Mouse (Mus musculus) hematopoietic stem cell, adult 5-6 weeks (primary cell): ENCODE data around the gene Nos1ap. TPM values are rescaled to one million over a fixed set of nuclear protein-coding genes. Genes with fewer than 3 reads are reported as not detected.

Experiments used
- ATAC-seq, 2 experiments: fragments of 125-278 bp in 1 of 2; replicated peaks in 1 of 2; 2 replicates each; pipeline ENCODE4 v1.8.0; 2016 to 2017; ENCODE audit warnings: inconsistent platforms in 2 of 2, mild to moderate bottlenecking in 2 of 2, moderate number of reproducible peaks in 2 of 2, low read depth in 1 of 2, moderate TSS enrichment in 1 of 2; ENCODE audit not compliant: low FRiP score in 2 of 2, poor library complexity in 2 of 2, severe bottlenecking in 2 of 2, insufficient read depth in 1 of 2, low TSS enrichment in 1 of 2
- total RNA-seq: library from RNA; stranded (forward); fragments of 172-1452, 232-1000 nt; gene quantifications from 2 replicates; pipeline ENCODE4 v1.2.3, GENCODE M21; 2017

Gene Nos1ap
- total RNA-seq, 1 experiment from 2014 or later, result 5.7 TPM

DNA sequence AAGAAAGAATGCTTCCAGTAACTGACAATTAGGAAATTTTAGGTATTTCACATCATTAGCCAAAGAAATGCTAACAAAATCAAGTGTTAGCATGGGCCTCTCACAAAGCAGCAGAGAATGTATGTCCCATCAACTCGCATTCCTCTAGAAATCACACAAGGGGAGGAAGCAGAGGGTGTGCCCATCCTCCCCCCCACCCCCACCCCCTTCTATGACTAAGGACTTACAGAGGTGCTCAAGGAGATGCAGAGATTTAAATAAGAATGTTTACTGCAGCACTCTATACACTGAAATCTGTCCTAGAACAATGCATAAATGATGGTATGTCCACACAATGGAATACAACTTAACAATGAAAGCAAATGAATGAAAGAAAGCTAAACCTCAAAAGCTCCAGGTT is 27.2 kb downstream of the Nos1ap start:
- ATAC-seq, result no peak

DNA sequence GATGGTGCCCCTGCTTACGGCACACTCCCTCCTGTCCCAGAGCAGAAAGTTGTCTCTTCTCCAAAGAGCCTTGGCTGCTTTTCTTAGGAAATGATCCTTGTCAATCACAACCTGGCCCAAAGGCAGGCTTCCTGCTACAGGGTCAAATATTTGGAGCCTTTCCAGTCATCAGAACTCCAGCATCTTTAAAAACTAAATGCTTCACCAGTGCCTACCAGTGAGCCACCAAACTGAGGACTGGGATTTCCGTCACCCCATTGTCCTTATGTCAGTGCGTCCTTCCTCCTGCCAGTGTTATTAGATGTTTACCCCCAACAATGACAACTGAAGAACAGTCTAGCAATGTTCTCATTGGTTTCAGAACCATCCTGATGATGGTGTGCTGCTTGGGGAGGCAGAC is 28.9 kb downstream of the Nos1ap start:
- ATAC-seq, result no peak

DNA sequence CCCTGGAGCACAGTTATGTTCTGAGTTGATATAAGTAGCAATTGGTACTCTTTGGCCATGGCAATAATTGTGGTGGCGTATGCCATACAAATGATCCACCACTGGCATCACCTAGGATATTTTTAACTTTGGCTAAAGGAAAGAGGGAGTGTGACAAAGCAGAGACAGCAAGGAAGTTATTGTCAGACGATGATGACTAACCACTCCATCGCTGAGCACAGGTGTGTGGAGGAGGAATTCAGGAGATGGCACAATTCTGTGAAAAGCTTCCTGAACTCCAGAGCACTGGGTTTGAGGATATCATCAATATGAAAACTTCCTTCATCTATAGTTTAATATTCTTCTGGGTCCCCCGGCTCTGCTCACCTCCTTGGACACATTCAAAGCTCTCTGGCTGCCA is 31.7 kb downstream of the Nos1ap start:
- ATAC-seq, result no peak

DNA sequence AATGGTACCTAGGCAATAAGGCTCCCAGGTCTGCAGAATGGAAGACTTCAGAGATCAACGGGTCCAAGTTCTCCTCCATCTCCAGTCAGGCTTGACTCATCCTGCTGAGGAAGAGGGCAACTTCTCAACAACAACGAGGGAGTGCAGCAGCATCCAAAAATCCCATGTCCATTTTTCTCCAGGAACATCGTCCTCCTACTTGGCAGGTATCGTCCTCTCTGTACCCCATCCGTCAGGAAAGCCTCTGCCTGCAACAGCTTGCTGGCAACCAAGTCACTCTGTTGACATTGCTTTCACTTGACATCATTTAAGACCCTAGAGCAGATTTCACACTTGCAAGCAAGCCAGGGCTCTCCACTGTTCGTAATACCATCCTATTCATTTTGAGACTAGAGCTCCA is 33.0 kb downstream of the Nos1ap start:
- ATAC-seq, result no peak

DNA sequence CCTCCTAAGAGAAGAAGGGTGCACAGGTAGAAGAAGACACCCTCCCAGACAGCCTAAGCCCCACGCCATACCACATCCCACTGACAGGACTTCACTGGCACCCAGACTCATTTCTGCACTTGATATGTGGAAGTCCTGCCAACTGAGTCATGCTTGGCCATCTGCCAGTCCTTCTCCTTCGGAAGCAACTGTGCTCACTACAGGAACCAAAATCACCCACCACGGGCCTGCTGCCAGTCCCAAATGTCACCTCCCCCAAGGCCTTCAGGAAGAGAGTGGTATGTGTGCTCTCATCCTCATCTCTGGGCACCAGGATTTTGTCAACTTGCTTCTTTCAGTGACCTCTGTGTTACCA is 34.7 kb downstream of the Nos1ap start:
- ATAC-seq, result peak; percentile 84 to 91

DNA sequence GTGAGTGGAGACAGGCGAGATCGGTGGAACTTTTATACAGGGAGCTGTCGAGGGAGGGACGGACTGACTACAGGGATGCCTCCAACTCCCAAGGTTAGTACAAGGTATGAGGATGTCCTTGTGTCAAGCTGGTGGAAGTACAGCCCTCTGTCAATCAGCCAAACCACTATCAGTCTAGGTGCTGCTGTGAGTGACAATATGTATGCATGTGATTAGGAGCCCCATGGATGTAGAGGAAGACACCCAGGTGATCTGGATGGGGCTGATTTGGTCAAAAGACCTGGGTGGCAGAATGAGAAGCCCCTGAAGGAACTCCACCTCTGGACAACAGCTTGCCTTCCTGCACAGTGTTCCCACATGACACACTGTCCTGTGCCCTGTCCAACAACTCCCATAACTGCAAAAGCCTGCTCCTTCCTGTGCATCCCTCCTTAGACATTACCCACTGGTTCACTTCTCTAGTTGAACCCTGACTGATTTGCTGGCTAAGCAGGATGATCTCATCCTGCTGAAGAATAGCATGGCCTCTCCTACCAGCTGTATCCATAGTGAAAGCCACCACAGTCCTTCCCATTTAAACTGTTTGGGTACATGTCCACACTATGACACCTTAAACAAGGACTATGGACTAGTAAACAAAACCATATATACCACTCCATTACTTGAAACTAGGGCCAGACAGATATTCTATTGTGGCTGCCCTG is 35.3 kb downstream of the Nos1ap start:
- no peak; a peak in 1 of 4 replicates for ATAC-seq

DNA sequence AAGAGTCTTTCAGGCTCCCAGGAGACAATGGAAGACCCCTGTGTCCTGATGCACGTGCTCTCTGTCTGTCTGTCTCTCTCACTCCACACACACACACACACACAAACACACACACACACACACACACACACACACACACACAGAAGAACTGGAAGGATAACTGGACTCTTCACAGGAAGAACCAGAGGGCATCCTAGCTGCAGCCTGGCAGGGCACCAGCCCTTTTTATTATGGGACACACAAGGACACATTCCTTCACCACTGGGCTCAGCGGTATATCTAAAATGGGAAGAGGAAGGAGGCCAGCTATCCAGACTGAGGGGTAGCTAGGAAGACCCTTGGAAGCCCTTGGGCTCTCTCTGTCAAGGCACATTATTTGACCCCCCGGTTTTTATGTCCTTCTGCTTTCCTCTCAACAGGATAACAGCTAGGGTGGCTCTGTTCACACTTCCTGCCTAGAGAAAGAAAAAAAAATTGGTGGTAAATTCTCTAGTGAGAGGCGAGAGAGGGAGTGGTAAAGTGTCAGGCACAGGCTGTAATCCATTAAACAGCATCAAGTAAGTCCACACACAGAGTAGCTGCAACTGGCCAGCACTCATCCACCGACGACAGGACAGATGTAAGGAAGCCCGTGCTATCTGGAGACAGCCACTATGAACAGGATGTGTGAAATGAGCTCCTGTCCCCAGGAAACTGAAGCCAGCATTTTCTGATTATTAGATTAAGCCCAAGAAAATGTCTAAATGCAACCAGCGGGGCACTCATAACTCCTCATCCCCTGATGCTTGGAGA is 38.8 kb downstream of the Nos1ap start:
- ATAC-seq, result peak; percentile 20 to 25; a peak in 3 of 4 replicates

DNA sequence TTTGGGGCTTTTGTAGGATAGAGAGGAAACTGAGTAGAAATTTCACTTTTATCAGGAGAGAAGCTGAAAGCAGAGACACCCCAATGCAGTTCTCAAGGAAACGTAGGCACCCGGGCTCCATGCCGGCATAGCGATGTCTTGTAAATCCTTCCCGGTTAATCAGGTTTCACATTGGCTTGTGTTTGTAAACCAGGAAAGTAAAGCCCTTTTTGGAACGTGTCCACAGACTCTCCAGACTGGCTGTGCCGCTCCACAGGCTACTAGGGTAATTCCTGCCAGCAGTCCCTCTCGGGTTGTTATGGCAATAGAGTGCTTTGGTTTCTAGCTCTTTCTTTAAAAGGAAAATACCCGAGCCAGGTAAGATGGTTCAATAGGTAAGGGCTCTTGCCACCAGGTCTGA is 40.6 kb downstream of the Nos1ap start:
- ATAC-seq, result no peak

DNA sequence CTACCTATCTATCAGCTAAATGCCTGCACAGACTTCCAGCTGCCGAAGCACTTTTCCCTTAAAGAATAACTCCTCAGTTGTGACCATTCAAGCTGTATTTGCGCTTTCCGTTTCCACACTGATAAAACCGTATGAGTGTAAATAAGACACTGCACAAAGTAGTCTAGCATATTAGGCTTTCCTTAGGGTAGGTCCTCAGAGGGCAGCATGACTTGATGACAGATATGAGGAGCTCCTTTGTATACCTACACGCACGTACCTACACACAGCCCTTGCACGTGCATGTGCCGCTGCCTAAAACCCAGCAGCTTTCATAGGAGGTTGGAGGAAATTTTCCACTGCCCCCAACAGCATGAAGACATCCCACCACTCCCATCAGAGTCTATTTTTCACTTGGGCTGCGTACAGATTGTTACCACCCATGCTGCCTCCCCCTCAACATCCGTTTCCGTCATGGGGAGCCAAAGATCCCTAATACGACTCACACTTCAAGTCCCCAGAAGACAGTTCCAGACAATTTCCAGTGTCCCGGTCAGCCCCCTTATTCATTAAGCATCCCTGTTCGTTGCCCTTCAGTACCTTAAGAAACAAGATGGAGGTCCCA is 41.4 kb downstream of the Nos1ap start:
- no peak for ATAC-seq

DNA sequence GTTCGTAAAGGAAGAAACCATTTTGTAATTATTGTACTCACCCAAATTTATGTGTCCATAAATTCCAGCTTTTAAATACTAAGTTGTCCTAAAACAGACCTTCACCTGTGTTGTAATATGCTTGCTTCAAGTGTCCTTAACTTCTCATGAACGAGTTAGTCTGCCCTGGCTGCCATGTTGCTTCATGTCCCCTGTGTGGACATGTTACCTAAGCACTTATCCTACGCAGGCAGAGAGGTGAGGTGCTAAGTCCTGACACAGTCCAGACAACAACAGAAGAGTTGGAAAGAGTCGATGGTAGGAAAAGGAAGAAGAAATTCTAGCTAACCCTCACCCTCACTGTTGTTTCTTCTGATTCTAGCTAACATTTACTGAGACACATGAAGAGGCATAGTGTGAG is 43.4 kb downstream of the Nos1ap start:
- peak in 1 of 2 experiments; percentile 22; a peak in 1 of 4 replicates for ATAC-seq

DNA sequence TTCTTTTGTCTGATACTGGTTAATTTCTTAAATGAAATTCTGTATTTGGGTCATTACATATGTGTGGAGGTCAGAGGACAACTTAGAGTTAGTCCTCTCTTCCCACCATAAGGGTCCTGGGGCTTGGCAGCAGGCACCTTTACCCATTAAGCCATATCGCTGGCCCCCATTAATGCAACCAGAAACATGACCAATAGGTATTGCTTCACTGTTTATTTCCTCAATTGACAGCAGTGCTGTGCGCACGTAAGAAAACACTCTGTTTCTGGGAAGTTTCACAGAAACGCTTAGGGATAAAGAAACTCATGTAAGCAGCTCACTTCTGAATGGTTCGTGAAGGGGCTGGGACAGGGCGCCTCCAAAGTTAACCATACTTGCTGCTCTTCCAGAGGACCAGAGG is 44.4 kb downstream of the Nos1ap start:
- ATAC-seq, result peak in 1 of 2 experiments; percentile 36; a peak in 1 of 4 replicates

DNA sequence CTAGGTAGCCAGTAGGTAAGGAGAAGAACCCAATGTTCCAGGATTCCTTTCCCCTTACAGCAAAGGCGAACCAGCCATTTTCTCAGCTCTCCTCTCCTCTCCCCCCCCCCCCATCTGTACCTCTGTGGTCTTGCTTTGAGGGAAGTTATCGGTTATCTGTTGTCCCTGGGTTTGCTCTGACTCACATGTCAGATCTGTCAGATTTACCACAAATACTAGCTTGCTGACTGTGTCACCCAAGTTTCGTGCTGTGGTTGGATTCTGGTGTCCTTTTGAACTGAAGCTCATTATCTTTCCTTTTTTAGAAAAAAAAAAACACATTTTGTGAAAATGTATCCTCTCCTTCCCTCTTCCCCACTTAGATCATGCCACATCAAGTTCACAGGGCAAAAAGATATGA is 50.2 kb downstream of the Nos1ap start:
- ATAC-seq, result peak; percentile 53 to 57

DNA sequence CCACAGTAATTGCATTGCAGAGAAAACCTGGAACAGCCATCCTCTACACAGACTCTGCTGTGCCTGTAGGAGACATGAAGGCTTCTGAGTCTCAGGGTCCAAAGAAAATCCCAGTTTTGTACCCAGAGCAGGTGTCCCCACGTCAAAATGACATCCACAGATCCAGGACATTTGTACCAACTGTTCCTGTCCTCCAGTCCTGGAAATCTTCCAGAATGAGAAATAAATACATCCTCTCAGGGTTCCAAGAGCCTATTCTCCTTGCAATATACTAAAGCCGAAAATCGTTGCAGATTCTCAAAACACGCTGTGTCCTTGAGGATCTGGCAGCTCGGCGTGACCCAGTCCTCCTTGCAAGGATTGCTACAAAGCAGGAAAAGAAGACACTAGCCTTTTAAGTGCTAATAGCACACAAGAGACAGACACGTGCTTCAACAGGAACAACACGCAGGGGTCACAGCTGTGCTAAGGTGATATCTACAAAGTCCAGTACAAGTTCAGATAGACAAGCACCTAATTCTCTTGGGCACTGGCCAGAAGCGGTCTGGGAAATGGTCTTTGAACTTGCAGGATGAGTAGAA is 51.1 kb downstream of the Nos1ap start:
- ATAC-seq, result no peak

DNA sequence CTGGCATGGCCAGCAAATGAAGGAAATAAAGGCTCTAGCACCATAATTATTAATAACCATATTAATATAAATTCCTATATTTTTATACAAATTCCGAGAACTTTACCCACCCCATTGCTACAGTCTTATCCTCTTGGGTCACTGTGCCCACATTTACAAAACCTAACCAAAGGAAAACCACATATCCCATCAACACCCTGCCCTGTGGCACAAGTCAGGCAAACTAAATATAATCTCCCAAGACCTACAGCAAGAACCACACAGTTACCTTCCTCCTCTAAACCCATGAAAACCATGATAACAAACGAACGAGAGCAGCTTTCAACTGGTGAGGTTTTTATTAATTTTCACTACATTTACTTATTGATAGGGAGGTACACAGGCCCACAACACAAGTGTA is 53.3 kb downstream of the Nos1ap start:
- ATAC-seq, result peak; percentile 28 to 34

DNA sequence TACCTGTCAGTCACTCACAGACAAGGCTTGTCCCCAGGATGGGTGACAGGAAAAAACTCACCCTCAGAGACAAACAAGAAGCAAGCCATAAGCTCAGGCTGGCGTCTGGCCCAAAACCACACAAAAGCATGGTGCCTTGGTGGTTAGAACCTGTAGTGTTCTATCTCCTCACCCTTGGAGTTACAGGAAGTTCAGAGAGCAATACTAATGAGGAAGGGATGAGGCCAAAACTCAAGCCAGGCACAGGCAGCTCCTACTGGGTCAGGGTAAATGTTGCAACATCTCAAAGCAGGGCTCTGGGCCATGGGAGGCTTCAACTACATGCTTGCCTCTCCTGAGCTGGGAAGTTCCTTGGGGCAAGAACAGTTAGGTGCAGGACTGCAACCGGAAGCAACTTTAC is 54.4 kb downstream of the Nos1ap start:
- ATAC-seq, result peak; percentile 56 to 71

DNA sequence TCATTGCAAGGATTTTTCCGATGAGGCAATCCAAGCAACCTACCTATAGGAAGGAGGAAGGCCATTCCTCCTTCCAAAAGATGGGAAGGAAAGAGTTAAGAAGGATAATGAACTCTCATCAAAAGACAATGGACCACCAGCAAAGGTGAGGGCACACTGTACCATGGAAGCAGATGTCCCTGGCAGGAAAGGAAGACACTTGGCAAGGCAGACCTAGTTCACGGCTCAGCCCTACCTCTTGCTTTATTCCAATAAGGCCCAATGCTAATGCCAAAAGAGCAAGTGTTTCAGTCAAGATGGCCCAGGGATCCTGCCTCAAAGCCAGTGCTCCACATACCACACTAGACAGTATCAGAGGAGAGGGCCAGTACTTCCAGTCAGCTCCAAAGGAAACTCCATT is 58.4 kb downstream of the Nos1ap start:
- no peak for ATAC-seq

DNA sequence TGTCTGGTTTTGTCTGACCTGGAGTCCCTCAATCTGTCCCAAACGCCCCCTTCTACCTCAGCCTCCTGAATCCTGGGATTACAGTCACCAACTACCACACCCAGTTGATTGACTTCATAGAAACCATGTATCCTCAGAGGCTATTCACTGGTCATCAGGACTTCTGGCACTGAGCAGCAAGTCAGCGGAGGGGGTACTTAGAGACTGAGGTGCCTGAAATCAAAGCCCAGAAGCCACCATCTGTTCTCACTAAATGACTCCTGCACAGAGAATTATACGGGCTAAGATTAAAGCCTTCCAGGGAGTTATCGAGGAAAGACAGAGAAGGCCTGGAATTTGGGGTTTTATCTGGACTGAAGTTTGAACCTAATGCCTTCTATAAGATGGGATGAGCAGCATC is 59.2 kb downstream of the Nos1ap start:
- ATAC-seq, result no peak

DNA sequence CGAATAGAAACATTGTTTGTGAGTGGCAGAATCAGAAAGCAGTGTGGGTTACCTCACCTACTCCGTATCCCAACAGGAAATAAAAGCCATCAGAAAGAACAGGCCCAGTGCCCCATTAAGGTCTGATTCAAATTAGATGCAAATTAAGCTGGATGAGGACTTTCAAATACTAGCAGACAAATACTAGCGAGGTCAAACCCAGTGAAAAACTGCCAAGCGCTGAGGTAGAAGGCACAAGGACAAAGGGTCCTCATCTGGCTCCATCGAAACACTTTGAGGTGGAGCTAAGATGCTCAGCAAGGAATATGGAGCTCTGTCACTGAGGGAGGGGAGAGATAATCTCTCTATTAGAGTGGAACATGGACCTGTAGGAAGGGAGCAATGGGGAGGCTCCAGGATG is 66.8 kb downstream of the Nos1ap start:
- ATAC-seq, result no peak
